Mouse (Mus musculus) G1E (cell line): Measurements from ENCODE around the gene Prkag1. TPM values are rescaled to one million over a fixed set of nuclear protein-coding genes. Genes with fewer than 3 reads are reported as not detected.

ENCODE experiments used
- ATAC-seq: 2 replicates; pipeline ENCODE4 v1.8.0; 2016; ENCODE audit warnings: mild to moderate bottlenecking; ENCODE audit not compliant: insufficient number of reproducible peaks, poor library complexity, low FRiP score, severe bottlenecking; ENCODE audit errors: extremely low read depth
- DNase-seq: peaks from one replicate; pipeline ENCODE4 v3.0.0; 2012; ENCODE audit warnings: low spot score
- H3K27me3 ChIP-seq: 2 replicates; pipeline ENCODE4 v1.6.1; 2012; ENCODE audit warnings: mild to moderate bottlenecking, low read length, inconsistent platforms; ENCODE audit not compliant: insufficient read depth
- H3K36me3 ChIP-seq: replicated peaks from 2 replicates; pipeline ENCODE3; 2012; ENCODE audit warnings: mild to moderate bottlenecking, inconsistent platforms
- H3K4me1 ChIP-seq: 2 replicates; pipeline ENCODE4 v1.6.1; 2012; ENCODE audit warnings: low read depth, low read length, inconsistent platforms, mixed read lengths; ENCODE audit not compliant: insufficient read depth
- H3K4me3 ChIP-seq: 2 replicates; pipeline ENCODE4 v1.5.1; 2012; ENCODE audit warnings: low read depth, mild to moderate bottlenecking, inconsistent platforms, low read length, moderate library complexity, mixed read lengths
- H3K9me3 ChIP-seq: replicated peaks from 2 replicates; pipeline ENCODE4 v1.6.1; 2012; ENCODE audit warnings: inconsistent platforms
- CTCF ChIP-seq: IDR thresholded peaks from 2 replicates; pipeline ENCODE4 v1.5.1; 2012; ENCODE audit warnings: low read depth, low read length, inconsistent platforms, mixed read lengths
- GATA1 ChIP-seq: IDR thresholded peaks from 2 replicates; pipeline ENCODE4 v1.6.1; 2012; ENCODE audit warnings: borderline replicate concordance, low read length, inconsistent platforms, mixed read lengths
- GATA2 ChIP-seq: IDR thresholded peaks from 2 replicates; pipeline ENCODE4 v1.6.1; 2012; ENCODE audit warnings: low read depth, low read length, inconsistent platforms, borderline replicate concordance
- POLR2AphosphoS5 ChIP-seq: IDR thresholded peaks from 2 replicates; pipeline ENCODE4 v1.6.1; 2012; ENCODE audit warnings: low read depth, low read length, inconsistent platforms; ENCODE audit not compliant: insufficient replicate concordance
- TAL1 ChIP-seq: conservative IDR thresholded peaks from 2 replicates; pipeline ENCODE4 v1.6.1; 2012; ENCODE audit warnings: low read depth, low read length, inconsistent platforms, mixed read lengths
- polyA plus RNA-seq: library from polyadenylated mRNA; stranded (reverse); fragments of >175 nt; gene quantifications from 2 replicates; pipeline ENCODE4 v1.2.3, GENCODE M21; 2012
- total RNA-seq, 2 experiments: library from RNA; stranded (forward) in 1 of 2; stranded (reverse) in 1 of 2; fragments of 200-1000 nt in 1 of 2; fragments of >200 nt in 1 of 2; fragmentation: Nextera tagmentation in 1 of 2; gene quantifications; 2 replicates each; pipeline ENCODE4 v1.2.3; 2014 to 2017

Prkag1 gene
- total and polyA plus RNA-seq, 3 experiments = 62.8 to 150 (median 106) TPM

GRCm38 (mm10) chr15:98805324-98806040 lies 25.8 kb downstream of the Prkag1 start:
- TF ChIP-seq TAL1 (no peak), GATA2 (no peak), POLR2AphosphoS5 (no peak), GATA1 (no peak)
- H3K4me1 ChIP-seq = peaks cover 46% of the 10 kb centered on the region
- peak overlapping the region; percentile 51; the same call in 1 of the 2 replicates for H3K4me3 ChIP-seq
- peaks cover 14% of the 10 kb centered on the region for H3K36me3 ChIP-seq
- peaks cover 90% of the 10 kb centered on the region for H3K27me3 ChIP-seq
- ATAC-seq (no peak), DNase-seq (no peak)
- H3K9me3 ChIP-seq = peaks cover 5% of the 10 kb centered on the region; the same call in 1 of the 2 replicates

GRCm38 (mm10) chr15:98804054-98804453 lies 27.3 kb downstream of the Prkag1 start:
- Histone ChIP-seq H3K4me1 (peaks cover 46% of the 10 kb centered on the region), H3K4me3 (no peak overlapping the region; the same call in 1 of the 2 replicates), H3K27me3 (peaks cover 96% of the 10 kb centered on the region), H3K36me3 (peaks cover 3% of the 10 kb centered on the region), H3K9me3 (peaks cover 5% of the 10 kb centered on the region; the same call in 1 of the 2 replicates)
- TF ChIP-seq POLR2AphosphoS5 (no peak), TAL1 (no peak), CTCF (peak; percentile 93), GATA1 (no peak), GATA2 (no peak)
- ATAC-seq (peak; percentile 52; the same call in 1 of the 2 replicates), DNase-seq (peak; percentile 82)

DNA sequence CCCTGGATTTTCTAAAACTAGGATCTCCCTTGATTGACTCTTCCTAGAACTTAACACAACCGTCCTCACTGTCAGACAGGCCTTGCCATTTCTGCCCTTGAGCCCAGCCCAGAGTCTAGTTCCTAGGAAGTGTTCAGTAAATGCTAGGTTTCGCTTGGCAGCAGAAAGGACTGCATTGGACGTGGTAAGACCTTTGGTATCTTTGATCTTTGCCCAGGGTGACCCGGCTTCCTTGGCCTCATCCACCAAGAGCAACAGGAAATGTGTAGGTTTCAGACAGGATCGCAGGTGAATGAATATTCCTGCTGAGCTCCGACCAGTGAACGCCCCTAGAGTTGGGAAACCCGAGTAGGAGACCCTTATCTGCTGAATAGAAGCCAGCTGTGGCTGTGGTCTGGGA lies 28.4 kb downstream of the Prkag1 start:
- TF ChIP-seq CTCF (no peak), GATA2 (no peak), POLR2AphosphoS5 (no peak), TAL1 (no peak), GATA1 (no peak)
- Histone ChIP-seq H3K4me1 (peaks cover 36% of the 10 kb centered on the region), H3K9me3 (peaks cover 5% of the 10 kb centered on the region; the same call in 1 of the 2 replicates)

GRCm38 (mm10) chr15:98799396-98799795 lies 31.9 kb downstream of the Prkag1 start:
- H3K4me3 ChIP-seq = no peak overlapping the region
- peaks cover 8% of the 10 kb centered on the region for H3K4me1 ChIP-seq
- no peaks in the 10 kb centered on the region for H3K9me3 ChIP-seq
- no peaks in the 10 kb centered on the region for H3K36me3 ChIP-seq
- ATAC-seq (no peak), DNase-seq (peak; percentile 70)
- H3K27me3 ChIP-seq = peaks cover 86% of the 10 kb centered on the region
- no peak for TF ChIP-seq POLR2AphosphoS5
- peak; percentile 75 for TF ChIP-seq CTCF

More for the DNA sequence above, 28.4 kb downstream of the Prkag1 start:
- no peak for ATAC-seq
- Histone ChIP-seq H3K36me3 (no peaks in the 10 kb centered on the region), H3K27me3 (peaks cover 95% of the 10 kb centered on the region), H3K4me3 (no peak overlapping the region)
- no peak for DNase-seq

- TF ChIP-seq CTCF (no peak), TAL1 (no peak), POLR2AphosphoS5 (no peak), GATA2 (no peak), GATA1 (no peak)
- Histone ChIP-seq H3K27me3 (peaks cover 84% of the 10 kb centered on the region), H3K4me3 (no peak overlapping the region), H3K36me3 (no peaks in the 10 kb centered on the region), H3K9me3 (no peaks in the 10 kb centered on the region), H3K4me1 (peaks cover 3% of the 10 kb centered on the region)
- DNase-seq = no peak
- ATAC-seq = no peak
Measured at GRCm38 (mm10) chr15:98798903-98799302, 32.4 kb downstream of the Prkag1 start.

- H3K27me3 ChIP-seq = peaks cover 83% of the 10 kb centered on the region
- TF ChIP-seq GATA2 = no peak
- TF ChIP-seq CTCF = no peak
- no peak for TF ChIP-seq TAL1
- TF ChIP-seq POLR2AphosphoS5 = no peak
- TF ChIP-seq GATA1 = no peak
- H3K36me3 ChIP-seq = no peaks in the 10 kb centered on the region
- ATAC-seq = no peak
- no peaks in the 10 kb centered on the region for H3K9me3 ChIP-seq
- H3K4me1 ChIP-seq = no peaks in the 10 kb centered on the region; the same call in 1 of the 2 replicates
- H3K4me3 ChIP-seq = no peak overlapping the region
- no peak for DNase-seq
Measured at GRCm38 (mm10) chr15:98797835-98798492, 33.4 kb downstream of the Prkag1 start.
